Mouse (Mus musculus) c-Kit-positive CD71-positive TER-119-negative erythroid progenitor cells, embryonic 14.5 days (primary cell): ENCODE measurements around the gene Slc7a1.

Source experiments
- DNase-seq: peaks from one replicate; pipeline ENCODE4 v3.0.0-alpha.2; 2013; ENCODE audit warnings: low read depth

The Slc7a1 gene

DNA sequence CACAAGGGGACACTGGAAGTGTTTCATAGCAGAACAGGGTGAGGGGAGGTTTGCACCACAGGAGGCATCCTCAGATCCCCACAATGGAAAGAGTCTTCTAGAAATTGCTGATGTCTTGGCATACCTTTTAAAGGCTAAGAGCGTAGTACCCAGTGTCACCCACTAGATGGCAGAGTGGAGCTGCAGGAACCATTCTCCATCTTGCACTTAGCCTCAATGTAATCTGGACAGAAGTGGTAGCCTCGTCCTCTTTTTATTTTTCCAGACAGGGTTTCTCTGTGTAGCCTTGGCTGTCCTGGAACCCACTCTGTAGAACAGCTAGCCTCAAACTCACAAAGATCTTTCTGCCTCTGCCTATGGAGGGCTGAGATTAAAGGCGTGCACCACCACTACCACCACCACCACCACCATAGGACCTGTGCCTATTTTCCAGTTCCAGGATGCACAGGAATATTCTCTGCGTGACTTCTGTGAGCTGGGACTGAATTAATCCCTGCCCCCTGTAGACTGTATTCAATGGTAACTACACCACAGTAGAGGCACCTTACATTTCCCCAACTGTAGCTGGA is 74.3 kb downstream of the Slc7a1 start:
- peak; percentile 34 for DNase-seq

DNA sequence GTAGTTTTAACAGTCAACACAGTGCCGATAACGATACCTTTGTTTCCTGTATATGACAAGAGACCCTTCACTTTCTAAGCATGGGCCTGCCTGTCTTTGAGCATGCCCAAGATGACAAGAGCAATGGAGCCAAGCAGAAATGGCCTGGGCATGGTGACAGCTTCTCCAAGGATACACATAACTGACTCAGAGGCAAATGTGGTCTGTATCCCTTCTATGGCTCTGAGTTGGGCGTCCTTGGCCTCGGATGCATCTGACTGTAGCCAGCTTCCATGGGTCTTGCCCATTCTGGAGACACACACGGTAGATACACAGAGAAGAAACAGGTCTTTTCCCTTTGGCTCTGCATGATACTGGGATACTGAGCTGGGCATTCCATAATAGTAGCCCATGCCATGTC is 84.8 kb downstream of the Slc7a1 start:
- no peak for DNase-seq

GRCm38 (mm10) chr5:148312443-148312842 is 87.3 kb downstream of the Slc7a1 start:
- DNase-seq = no peak

GRCm38 (mm10) chr5:148310790-148311189 is 88.9 kb downstream of the Slc7a1 start:
- no peak for DNase-seq

- no peak for DNase-seq
These were observed 95.6 kb downstream of the Slc7a1 start for GRCm38 (mm10) chr5:148304112-148304511.

DNA sequence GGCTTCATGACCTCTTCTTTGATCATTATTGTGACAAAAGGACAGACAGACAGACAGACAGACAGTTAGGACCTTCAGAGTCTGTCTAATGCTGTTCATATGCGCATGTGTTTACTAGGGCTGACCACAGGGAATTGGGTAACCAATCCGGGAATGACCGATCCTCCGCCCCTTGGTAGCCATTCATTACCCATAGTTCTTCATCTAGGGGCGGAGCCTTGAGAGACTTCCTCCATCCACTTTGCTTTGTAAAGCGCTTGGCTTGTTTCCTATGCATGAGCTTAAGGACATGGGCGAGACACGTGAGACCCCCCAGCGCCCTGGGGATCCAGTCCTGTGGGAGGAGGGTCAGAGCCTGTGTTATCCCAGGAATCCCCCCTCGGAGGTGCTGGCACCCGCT is 96.7 kb downstream of the Slc7a1 start:
- DNase-seq = no peak

GRCm38 (mm10) chr5:148293346-148293745 is 106.4 kb downstream of the Slc7a1 start:
- no peak for DNase-seq

GRCm38 (mm10) chr5:148292862-148293261 is 106.8 kb downstream of the Slc7a1 start:
- no peak for DNase-seq

DNA sequence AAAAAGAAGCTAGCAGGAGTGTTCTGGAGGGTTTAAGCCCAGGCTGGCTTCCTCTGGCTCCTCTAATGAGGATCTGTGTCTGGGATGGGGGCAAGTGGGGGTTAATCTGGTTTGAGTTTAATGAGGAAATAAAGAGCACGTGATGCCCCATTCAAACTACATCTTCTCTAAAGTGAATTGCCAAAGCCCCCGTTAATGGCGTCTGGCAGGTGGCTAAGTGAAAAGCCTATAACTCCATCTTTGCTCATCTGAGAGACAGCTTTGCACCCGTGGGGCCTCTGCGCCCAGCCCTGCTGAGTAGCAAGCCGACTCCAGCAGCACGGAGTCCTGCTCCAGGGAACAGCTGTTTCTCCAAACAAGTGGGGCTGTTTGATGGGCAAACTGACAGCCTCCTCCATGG is 109.8 kb downstream of the Slc7a1 start:
- no peak for DNase-seq

- DNase-seq = no peak
These were observed 110.9 kb downstream of the Slc7a1 start for GRCm38 (mm10) chr5:148288804-148289203.

- no peak for DNase-seq
These were observed 112.2 kb downstream of the Slc7a1 start for GRCm38 (mm10) chr5:148287529-148287928.

DNA sequence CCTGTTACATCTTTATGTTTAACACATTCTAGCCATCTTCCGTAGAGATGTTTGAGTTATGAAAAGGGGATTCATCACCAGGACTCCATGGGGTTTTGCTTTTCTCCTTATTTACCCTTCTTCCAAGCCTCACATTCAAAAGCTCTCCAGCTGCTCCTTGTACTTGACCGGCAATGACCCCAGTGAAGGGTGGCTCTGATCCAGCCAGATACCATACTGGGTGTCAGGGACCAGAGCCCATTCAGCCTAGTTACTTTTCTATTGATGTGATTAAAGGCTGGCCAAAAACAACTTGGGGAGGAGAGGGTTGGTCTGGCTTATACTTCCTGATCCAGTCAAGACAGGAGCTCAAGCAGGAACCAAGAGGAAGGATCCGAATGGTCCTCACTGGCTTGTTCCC is 116.1 kb downstream of the Slc7a1 start:
- DNase-seq = no peak

DNA sequence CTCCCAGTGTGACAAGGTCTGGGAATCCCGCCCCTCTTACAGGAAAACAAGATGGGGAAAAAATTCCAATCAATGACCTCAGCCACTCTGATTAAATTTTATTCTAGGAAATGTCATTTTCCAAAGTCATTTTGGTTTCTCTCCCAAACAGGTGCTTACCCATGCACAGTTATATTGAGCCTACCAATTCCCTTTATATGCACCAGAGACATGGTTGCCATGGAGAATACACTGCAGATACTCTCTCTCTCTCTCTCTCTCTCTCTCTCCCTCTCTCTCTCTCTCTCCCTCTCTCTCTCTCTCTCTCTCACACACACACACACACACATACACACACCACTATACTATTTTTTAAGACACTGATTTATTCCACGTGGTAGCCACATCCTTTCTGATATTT is 116.5 kb downstream of the Slc7a1 start:
- DNase-seq = no peak

GRCm38 (mm10) chr5:148282631-148283030 is 117.1 kb downstream of the Slc7a1 start:
- no peak for DNase-seq

GRCm38 (mm10) chr5:148282093-148282492 is 117.6 kb downstream of the Slc7a1 start:
- DNase-seq = no peak

- no peak for DNase-seq
These were observed 119.4 kb downstream of the Slc7a1 start for GRCm38 (mm10) chr5:148280321-148280720.

DNA sequence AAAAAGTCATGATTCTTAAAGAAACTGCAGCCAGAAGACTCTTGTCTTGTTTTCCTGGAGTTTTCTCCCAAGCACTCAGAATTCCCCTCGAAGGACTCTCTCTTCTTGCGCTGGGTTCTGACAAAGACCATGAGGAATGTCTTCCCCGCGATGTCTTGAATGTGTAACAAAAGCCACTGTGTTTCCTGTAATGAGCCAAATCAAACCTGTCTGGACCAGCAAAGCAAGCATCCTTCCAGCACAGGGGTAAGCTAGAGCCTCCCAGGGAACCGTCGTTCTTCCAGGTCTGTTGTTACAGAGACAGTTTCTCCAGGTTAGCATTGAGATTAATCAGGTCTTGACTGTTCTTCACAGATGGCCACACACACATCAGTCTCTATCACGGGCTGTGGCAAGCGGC is 121.5 kb downstream of the Slc7a1 start:
- no peak for DNase-seq
